Mouse (Mus musculus): Measurements from ENCODE around the gene Olfr493. TPM values are rescaled to one million over a fixed set of nuclear protein-coding genes. Genes with fewer than 3 reads are reported as not detected.

Gene Olfr493
- polyA plus RNA-seq (2015; fragmentation: Nextera tagmentation; extraction: Ambion mirVana): not detected in 2 replicates

DNA sequence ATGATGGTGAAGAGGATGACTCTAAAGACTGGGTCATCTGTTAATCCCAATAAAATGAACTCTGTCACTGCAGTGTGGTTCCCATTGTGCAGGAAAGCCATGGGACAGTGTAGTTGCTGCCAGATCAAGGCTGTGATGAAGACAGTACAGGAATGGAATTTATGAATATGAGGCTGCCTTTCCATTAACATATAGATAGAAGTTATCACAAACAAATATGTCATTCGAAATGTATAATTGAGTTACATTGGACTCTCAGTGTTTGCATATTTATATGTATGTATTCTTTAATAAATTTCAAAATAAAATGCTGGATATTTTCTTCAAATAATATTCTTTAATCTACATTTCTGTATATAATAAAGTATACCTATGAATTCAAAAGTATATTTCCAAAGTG, at the start of gene Olfr493:
TSS of gene Olfr493 (minus strand) at position 101 of the 400 bp plus-strand sequence.
- WGBS: 69% methylated on average over 1 of the region's 1 CpGs
- Histone ChIP-seq H3K4me2 (replicated peaks) (no peak within 1 kb of the TSS), H3K36me3 (no peaks in the 10 kb centered on the region), H3K4me3 (replicated peaks) (no peak within 1 kb of the TSS), H3K4me1 (replicated peaks) (no peaks in the 10 kb centered on the region), H3K9ac (no peak within 1 kb of the TSS), H3K9me3 (no peaks in the 10 kb centered on the region), H3K27ac (no peak within 1 kb of the TSS), H3K27me3 (replicated peaks) (no peaks in the 10 kb centered on the region)
- ATAC-seq: no peak

DNA sequence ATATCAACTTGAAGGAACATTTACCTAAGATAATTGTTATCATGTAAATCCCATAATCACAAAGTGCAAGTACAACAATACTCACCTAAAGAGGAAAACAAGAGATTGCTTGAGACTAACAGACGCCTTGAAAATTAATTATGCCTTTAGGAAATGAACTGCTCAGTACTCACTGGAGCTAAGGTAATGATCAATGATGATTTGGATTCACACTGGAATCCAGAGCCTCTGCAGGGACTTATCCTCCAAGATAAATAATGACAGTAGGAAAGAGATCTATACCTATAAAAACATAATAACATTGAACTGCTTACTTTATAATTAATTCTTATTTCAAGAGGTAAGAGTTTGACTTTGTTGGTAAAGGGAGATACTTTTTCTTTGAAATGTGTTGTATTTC, 46.1 kb upstream of the Olfr493 start, which contains the start of gene Olfr495:
TSS of gene Olfr495 (plus strand) at position 301 of the 400 bp plus-strand sequence.
- H3K4me3 ChIP-seq (replicated peaks): no peak within 1 kb of the TSS
- H3K9me3 ChIP-seq: no peaks in the 10 kb centered on the region
- no peak within 1 kb of the TSS for H3K4me2 ChIP-seq (replicated peaks)
- H3K4me1 ChIP-seq (replicated peaks): no peaks in the 10 kb centered on the region
- H3K27me3 ChIP-seq (replicated peaks): no peaks in the 10 kb centered on the region
- ATAC-seq: no peak
- 70% methylated on average over 1 of the region's 1 CpGs for WGBS
- H3K36me3 ChIP-seq: no peaks in the 10 kb centered on the region
- no peak within 1 kb of the TSS for H3K27ac ChIP-seq
- no peak within 1 kb of the TSS for H3K9ac ChIP-seq

DNA sequence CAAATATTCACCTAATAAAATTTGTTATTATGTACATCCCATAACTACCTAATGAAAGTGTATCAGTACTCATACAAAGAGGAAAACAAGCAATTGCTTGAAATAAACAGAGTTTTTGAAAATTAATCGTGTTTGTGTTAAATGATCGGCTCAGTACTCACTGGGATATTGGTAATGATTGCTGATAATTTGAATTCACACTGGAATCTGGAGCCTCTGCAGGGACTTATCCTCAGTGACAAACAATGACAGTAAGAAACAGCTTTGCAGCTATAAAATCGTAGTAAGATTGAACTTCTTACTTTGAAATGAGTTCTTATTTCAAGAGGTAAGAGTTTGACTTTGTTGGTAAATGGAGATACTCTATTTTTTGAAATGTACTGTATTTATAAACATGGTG, 18.3 kb upstream of the Olfr493 start, which contains the start of gene Olfr494:
TSS of gene Olfr494 (plus strand) at position 301 of the 400 bp plus-strand sequence.
- 80% methylated on average over 3 of the region's 3 CpGs for WGBS
- Histone ChIP-seq H3K4me1 (replicated peaks) (no peaks in the 10 kb centered on the region), H3K9me3 (no peaks in the 10 kb centered on the region), H3K27me3 (replicated peaks) (no peaks in the 10 kb centered on the region), H3K36me3 (no peaks in the 10 kb centered on the region), H3K9ac (no peak within 1 kb of the TSS), H3K27ac (no peak within 1 kb of the TSS), H3K4me2 (replicated peaks) (no peak within 1 kb of the TSS), H3K4me3 (replicated peaks) (no peak within 1 kb of the TSS)
- ATAC-seq: no peak

GRCm38 (mm10) chr7:108323574-108323973, 23.2 kb downstream of the Olfr493 start, which contains the start of gene Olfr492:
Gene Olfr492, minus strand, starts transcription at chr7:108323674.
- Histone ChIP-seq H3K27ac (no peak within 1 kb of the TSS), H3K27me3 (replicated peaks) (no peaks in the 10 kb centered on the region), H3K9me3 (no peaks in the 10 kb centered on the region), H3K9ac (no peak within 1 kb of the TSS), H3K36me3 (no peaks in the 10 kb centered on the region), H3K4me2 (replicated peaks) (no peak within 1 kb of the TSS), H3K4me3 (replicated peaks) (no peak within 1 kb of the TSS), H3K4me1 (replicated peaks) (no peaks in the 10 kb centered on the region)
- no peak for ATAC-seq
- WGBS: 76% methylated on average over 2 of the region's 2 CpGs

- no peaks in the 10 kb centered on the region for H3K36me3 ChIP-seq
- no peaks in the 10 kb centered on the region for H3K4me1 ChIP-seq (replicated peaks)
- H3K27ac ChIP-seq: no peak within 1 kb of the TSS
- 57% methylated on average over 1 of the region's 1 CpGs for WGBS
- H3K4me3 ChIP-seq (replicated peaks): no peak within 1 kb of the TSS
- no peak for ATAC-seq
- H3K9ac ChIP-seq: no peak within 1 kb of the TSS
- no peaks in the 10 kb centered on the region for H3K27me3 ChIP-seq (replicated peaks)
- H3K4me2 ChIP-seq (replicated peaks): no peak within 1 kb of the TSS
- H3K9me3 ChIP-seq: no peaks in the 10 kb centered on the region
Measured at GRCm38 (mm10) chr7:108313151-108313550, 33.6 kb downstream of the Olfr493 start, which contains the start of gene Olfr491. Gene Olfr491, plus strand, starts transcription at chr7:108313451.

Other genes with a start within 250 kb of the Olfr493 start
- gene Olfr482, start 249.4 kb downstream of the Olfr493 start, polyA plus RNA-seq (2015; fragmentation: Nextera tagmentation; extraction: Ambion mirVana): 0.09 TPM in 1 of 2 replicates, not detected in the other
- not detected in 2 replicates for gene Olfr483, start 246.1 kb downstream of the Olfr493 start, polyA plus RNA-seq (2015; fragmentation: Nextera tagmentation; extraction: Ambion mirVana)
- not detected in 2 replicates for gene Olfr484, start 219.5 kb downstream of the Olfr493 start, polyA plus RNA-seq (2015; fragmentation: Nextera tagmentation; extraction: Ambion mirVana)
- not detected in 2 replicates for gene Olfr485, start 187.1 kb downstream of the Olfr493 start, polyA plus RNA-seq (2015; fragmentation: Nextera tagmentation; extraction: Ambion mirVana)
- not detected in 2 replicates for gene Olfr486, start 174.2 kb downstream of the Olfr493 start, polyA plus RNA-seq (2015; fragmentation: Nextera tagmentation; extraction: Ambion mirVana)
- gene Olfr487, start 132.3 kb downstream of the Olfr493 start, polyA plus RNA-seq (2015; fragmentation: Nextera tagmentation; extraction: Ambion mirVana): not detected in 2 replicates
- gene Olfr488, start 88.6 kb downstream of the Olfr493 start, polyA plus RNA-seq (2015; fragmentation: Nextera tagmentation; extraction: Ambion mirVana): not detected in 2 replicates
- not detected in 2 replicates for gene Olfr490, start 58.0 kb downstream of the Olfr493 start, polyA plus RNA-seq (2015; fragmentation: Nextera tagmentation; extraction: Ambion mirVana)
- gene Olfr491, start 33.5 kb downstream of the Olfr493 start, polyA plus RNA-seq (2015; fragmentation: Nextera tagmentation; extraction: Ambion mirVana): not detected in 2 replicates
- gene Olfr492, start 23.3 kb downstream of the Olfr493 start, polyA plus RNA-seq (2015; fragmentation: Nextera tagmentation; extraction: Ambion mirVana): not detected in 2 replicates
- not detected in 2 replicates for gene Olfr494, start 18.4 kb upstream of the Olfr493 start, polyA plus RNA-seq (2015; fragmentation: Nextera tagmentation; extraction: Ambion mirVana)
- gene Olfr495, start 46.2 kb upstream of the Olfr493 start, polyA plus RNA-seq (2015; fragmentation: Nextera tagmentation; extraction: Ambion mirVana): not detected in 2 replicates
- not detected in 2 replicates for gene Olfr497, start 73.4 kb upstream of the Olfr493 start, polyA plus RNA-seq (2015; fragmentation: Nextera tagmentation; extraction: Ambion mirVana)
- not detected in 2 replicates for gene Olfr498, start 118.3 kb upstream of the Olfr493 start, polyA plus RNA-seq (2015; fragmentation: Nextera tagmentation; extraction: Ambion mirVana)
- gene Olfr502, start 178.1 kb upstream of the Olfr493 start, polyA plus RNA-seq (2015; fragmentation: Nextera tagmentation; extraction: Ambion mirVana): not detected in 2 replicates
- not detected in 2 replicates for gene Olfr503, start 197.5 kb upstream of the Olfr493 start, polyA plus RNA-seq (2015; fragmentation: Nextera tagmentation; extraction: Ambion mirVana)
- not detected in 2 replicates for gene Olfr504, start 218.8 kb upstream of the Olfr493 start, polyA plus RNA-seq (2015; fragmentation: Nextera tagmentation; extraction: Ambion mirVana)